Mouse (Mus musculus): Measurements from ENCODE around the gene Igfbp5.

Gene Igfbp5

DNA sequence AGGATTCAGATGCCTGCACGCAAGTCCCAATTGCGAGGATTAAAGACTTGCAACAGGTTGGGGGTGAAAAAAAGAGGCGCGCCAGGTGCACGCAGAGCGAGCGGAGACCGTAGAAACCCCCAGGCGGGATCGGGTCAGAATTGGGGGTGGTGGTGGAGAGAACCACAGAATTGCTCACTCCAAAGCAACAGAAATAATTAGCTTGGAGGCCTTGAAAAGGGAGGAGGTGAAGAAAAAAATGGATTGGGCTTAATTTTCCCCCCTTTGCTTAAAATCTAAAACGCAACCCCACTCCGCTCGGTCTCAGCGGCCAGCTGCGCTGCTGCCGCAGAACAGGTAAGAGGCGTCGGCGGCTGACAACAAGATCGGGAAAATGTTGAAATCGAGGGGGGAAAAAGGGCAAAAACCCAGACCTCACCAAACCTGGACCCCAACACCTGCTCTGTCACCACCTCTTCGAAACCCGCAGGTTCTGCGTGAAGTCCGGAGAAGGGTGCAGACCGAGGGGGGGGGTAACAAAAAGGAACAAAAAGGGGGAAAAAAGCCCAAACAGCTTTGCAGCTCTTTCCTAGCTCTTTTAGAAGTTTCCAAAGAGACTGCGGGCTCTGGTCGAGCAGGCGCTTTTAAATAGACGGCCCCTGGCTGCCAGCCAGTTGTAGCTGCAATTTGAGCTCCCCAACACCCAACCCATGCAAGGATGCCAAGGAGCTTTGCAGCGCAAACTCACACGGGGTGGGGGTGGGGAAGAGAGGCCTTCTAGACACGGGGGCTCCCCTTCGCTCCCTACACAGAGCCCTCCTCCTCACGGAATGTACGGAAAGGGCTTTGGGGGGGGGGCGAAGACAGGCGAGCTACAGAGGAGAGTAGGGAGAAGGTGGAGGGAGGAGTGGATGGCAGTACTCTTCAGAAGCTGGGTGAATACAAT lies at the start of gene Igfbp5:
Gene Igfbp5, minus strand, starts transcription at position 598 of the 925 bp plus-strand sequence.
- peak; percentile 73 for DNase-seq (ENCODE audit: inconsistent ontology term)

DNA sequence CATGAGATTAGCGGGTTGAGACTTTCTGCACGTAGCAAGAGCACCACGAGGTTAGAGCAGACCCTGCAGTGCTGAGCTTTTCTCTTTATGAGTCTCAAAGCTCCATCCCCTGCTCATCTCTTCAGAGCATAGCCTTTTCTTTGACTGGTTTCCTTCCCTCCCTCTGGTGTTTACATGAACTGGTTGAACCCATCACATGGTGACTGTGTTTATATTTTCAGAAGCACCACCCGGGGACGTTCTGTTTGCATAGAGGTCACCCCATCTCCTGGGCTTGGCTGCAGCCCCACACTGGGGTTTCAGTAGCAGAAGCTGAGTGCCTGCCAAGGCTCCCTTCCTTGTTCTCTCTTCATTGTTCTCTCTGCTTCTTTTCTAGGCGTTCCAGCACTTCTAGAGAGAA lies 40.1 kb upstream of the Igfbp5 start:
- DNase-seq (ENCODE audit: inconsistent ontology term), result no peak

DNA sequence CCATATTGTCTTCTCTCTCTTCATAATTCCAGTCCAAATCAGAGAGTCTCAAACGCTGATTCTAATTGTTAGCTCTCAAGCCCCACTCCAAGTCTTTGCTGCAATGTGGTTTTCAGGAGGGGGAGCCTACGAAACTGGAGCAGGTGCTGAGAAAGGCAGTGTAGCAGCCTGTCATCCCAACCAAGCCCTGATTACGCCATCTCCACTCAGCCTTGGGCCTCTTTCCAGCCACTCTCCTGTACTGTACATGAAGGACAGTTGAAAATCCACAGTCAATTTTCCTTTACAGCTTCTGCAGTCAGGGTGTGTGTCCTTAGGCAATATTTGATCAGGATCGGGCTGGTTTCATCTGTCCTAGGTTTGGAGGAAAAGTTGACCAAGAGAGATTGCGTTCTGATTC lies 38.4 kb upstream of the Igfbp5 start:
- no peak for DNase-seq (ENCODE audit: inconsistent ontology term)

DNA sequence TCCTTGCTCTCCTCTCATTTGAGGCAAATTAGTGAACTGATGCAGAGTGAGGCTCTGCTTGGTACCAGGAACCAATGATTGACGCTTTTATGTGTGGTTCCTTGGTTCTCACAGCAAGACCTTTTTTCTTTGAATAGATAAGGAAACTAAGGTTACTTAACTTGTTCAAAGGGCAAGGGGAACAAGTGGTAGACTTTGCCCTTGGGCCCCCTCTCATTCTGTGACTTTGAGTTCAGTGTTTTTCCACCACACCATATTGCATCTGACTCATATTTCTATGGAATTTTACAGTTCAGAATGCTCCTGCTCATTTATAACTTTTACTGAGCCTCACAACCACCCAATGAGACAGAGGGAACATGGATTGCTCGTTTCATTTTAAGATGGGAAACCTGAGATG lies 21.1 kb upstream of the Igfbp5 start:
- DNase-seq (ENCODE audit: inconsistent ontology term), result no peak

DNA sequence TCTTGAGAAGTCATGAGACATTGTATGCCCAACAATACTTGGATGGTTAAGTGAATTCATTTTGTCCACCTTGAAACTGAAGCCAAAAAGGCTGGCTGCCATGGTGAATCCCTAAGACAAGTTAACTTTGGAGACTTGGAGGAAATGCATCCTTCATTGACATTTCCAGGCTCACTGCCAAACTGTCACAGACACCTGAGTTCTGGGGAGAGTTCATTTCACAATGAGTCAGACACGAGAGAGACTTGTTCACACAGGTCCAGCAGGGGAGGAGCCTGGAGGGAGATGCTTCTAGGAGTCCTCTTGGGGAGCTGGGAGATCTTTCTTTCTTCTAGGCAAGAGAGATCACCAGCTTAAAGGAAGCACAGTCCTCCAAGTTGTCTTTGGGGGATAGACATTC lies 13.2 kb upstream of the Igfbp5 start:
- no peak for DNase-seq (ENCODE audit: inconsistent ontology term)

DNA sequence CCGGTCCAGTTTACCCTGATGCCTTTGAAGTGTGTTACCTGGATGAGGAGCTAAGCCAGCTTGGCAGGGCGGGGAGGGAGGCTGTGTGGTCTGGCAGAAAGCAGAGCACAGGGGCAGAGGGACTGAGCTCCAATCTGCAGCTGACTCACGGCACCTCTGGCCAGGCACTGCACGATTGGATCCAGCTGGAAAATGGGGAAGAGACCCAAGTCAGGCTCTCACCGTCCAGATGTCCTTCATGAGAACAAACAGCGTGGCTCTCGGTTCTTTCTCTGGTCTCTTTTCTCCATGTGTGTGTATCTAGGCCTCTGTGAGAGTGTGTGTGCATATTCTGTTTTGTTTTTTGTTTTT lies 11.1 kb upstream of the Igfbp5 start:
- no peak for DNase-seq (ENCODE audit: inconsistent ontology term)

DNA sequence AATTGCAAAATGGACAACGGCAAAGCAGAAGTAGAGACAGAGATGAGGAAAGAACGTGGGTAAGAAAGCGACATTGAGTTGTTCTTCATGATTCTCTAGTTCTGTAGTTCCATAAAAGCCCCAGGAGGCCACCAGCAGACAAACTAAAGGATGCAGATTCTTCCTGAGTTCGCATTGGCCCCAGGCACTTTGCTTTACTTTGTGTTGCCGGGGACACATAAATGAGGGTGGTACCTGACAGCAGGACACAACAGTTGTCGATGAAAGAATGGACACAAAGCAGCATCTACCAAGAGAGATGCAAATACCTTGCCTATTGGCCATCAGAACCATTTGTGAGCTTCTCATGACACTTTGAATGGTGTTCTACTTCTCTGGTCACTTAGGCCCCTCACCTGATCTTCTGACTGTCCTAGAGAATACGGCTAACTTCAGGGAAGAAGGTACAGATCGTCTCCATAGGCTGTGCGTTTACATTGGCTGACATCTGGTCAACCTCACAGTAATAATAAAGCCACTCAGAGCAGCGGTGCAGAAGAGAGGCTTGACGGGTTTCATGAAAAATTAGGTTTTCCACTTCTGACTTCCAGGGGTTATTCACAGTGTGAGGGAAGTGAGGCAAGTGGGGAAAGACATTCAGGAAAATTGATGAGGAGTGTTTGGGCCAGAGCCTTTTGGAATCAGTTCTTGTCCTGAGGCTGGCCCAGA lies 10.6 kb upstream of the Igfbp5 start:
- no peak for DNase-seq (ENCODE audit: inconsistent ontology term)

DNA sequence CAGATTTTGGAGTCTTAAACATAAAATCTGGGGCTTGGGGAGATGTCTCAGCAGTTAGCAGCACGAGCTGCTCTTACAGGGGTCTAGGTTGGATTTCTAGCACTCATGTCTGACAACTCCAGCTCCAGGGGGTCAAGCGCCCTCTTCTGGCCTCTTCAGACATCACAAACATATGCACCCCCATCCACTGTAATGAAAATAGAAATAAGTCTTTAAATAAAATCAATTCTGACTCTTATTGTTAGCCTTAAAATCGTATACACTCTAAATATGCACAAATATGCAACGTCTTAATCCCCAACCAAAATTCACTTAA lies 4.6 kb upstream of the Igfbp5 start:
- no peak for DNase-seq (ENCODE audit: inconsistent ontology term)

DNA sequence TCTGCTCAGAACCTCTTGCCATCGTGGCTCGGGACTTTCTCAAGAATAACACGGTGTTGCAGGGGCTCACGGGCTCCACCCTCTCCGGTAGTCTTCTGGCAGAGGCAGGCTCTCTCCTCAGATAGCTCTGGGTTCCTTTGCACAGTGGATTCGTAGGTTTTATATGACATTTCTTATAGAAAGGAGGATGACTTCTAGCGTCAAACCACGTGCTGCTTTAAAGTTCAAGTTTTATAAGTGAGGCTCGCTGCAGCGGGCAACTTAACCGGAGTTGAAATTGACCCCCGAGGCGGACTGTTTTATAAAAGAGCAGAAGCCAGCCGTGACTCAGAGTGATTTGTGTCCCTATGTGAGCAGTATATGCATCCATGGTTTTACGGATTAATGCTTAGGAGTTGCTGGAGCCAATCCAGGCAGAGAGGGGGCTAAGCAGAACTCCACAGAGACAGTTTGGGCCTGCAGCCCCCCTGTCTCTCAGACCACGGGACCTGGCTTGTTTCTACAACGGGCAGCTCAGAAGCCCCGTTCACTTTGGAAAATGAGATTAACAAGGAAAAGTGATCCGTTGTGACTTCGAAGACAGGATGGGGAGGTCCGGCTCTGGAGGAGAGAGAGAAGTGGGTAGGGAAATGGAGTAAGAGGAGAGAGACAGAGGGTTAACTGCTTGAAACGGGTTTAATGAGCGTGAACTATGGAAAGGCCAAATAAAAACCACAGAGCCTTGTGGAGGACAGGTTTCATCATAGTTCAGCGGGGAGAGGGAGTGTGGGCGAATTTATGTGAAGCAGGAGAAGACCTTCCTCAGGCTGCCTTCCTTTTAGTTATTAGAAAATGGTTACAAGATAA lies 4.0 kb upstream of the Igfbp5 start:
- no peak for DNase-seq (ENCODE audit: inconsistent ontology term)

DNA sequence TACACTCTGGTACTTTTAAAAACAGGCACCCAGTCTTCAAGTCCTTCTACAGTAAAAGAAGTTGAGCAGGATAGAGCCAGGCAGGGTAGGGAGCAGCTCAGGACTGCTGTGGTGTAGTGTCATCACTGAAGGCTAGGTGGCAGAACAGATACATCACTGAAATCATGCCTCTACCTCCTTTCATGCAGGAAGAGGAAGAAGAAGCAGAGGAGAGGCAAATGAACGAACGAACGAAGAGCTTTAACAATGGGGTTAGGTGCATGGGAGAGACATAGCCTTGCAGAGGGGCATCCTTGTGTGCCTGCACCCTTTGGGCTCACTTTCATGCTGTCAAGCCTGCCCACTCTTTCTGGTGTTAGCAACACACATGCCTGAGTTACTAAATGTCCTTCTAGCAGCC lies 3.2 kb upstream of the Igfbp5 start:
- DNase-seq (ENCODE audit: inconsistent ontology term), result no peak

DNA sequence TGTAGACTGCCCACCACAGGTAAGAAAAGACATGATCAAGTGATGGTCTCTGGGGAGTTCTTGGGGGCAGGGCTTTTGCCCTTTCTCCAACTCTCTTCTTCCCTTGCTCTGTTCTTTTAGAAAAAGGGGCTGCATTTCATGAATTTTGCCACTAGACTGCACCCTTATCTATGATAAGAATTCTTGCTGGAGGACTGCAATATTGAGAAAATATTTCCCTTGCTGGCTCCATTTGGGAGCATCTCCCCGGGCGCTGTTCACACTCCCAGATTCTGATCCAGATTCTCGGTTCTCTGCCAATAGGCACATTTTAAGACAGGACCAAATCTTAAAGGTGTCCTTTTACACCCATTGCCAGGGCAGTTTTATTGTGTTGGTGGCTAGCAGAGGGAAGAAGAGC lies 1.4 kb upstream of the Igfbp5 start:
- DNase-seq (ENCODE audit: inconsistent ontology term), result no peak

DNA sequence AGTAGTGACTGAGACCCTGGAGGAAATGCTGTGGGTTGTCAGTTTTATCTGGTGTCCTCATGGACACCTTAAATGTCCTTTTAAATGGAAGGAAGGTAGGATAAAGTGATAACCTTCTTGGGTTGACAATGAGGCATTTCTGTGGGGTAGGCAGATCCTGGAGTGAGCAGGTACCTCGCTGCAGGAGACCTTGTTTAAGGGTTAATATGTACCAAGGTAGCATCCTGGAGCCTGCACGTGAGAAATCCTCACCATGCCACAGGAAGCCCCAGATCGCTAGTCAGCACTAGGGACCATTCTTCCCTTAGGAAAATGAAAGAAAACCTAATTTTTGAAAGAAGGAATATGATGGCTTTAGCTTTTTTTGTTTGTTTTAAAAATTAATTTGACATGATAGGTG lies 1.0 kb upstream of the Igfbp5 start:
- DNase-seq (ENCODE audit: inconsistent ontology term), result no peak

DNA sequence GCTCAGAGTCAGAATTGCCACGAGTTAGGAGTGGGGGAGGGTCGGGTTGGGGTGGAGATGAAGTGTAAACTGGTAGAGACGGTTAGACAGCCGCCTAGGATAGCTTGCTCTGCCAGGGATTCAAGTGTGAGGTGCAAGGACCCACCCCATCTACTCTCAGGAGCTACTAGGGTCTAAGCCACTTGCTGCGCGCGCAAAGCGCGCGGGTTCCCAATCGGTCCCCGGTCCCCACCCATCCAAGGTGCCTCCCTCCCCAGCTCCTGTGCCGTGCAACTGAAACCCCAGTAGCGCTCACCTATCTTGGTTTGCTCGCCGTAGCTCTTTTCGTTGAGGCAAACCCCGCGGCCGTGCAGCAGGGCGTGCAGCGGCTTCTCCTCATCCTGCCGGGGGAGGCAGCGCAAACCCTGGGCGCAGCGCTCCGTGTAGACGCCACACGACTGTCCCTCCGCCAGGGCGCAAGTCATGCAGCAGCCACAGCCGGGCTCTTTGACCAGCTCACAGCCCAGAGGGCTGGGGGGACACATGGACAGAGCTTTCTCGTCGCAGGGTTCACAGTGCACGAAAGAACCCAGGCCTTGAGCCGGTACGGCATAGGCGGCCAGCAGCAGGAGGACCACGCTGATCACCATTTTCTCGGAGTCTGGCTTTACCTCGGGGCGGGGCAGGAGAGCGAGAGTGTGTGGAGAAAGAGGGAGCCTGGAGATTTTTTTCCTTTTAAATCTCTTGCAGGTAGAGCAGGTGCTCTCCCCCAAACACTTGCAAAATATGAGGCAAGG lies 985 bp downstream of the Igfbp5 start:
- DNase-seq (ENCODE audit: inconsistent ontology term), result no peak

DNA sequence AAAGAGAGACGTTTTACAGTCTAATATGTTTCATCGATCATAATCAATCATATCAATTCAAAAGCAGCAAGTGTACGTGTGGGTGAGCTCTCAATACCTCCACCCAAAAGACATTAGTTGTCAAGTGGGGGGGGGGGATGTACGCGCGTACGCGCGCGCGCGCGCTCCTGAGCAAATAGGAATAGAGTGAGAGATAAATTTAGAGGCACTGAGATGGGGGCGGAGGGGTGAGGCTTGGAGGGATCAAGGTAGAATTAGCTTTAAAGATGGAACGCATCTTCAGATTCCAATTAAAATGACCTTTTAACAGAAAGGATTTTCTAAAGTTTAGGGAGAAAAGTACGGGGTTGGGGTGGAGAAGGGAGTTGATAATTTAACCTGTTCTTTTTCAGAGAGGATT lies 1.6 kb downstream of the Igfbp5 start:
- DNase-seq (ENCODE audit: inconsistent ontology term), result no peak

DNA sequence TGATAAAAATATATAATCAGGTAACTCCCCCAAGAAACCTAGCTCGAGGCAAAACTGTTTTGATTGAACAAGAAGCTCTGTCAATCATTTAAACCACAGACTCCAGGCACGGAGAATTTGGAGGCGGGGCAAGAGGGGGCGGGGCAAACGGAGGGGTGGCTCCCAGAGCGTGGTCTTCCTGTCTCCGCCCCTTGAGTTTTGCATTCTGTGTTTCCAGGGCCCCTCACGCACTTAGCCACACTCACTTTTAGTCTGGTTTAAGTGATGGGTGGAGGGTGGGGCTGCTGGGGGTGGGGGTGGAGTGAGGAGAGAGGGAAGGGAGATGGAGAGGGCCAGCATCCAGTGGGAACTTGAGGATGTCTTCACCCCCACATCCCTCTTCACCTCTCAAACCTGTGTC lies 2.2 kb downstream of the Igfbp5 start:
- DNase-seq (ENCODE audit: inconsistent ontology term), result peak; percentile 93

DNA sequence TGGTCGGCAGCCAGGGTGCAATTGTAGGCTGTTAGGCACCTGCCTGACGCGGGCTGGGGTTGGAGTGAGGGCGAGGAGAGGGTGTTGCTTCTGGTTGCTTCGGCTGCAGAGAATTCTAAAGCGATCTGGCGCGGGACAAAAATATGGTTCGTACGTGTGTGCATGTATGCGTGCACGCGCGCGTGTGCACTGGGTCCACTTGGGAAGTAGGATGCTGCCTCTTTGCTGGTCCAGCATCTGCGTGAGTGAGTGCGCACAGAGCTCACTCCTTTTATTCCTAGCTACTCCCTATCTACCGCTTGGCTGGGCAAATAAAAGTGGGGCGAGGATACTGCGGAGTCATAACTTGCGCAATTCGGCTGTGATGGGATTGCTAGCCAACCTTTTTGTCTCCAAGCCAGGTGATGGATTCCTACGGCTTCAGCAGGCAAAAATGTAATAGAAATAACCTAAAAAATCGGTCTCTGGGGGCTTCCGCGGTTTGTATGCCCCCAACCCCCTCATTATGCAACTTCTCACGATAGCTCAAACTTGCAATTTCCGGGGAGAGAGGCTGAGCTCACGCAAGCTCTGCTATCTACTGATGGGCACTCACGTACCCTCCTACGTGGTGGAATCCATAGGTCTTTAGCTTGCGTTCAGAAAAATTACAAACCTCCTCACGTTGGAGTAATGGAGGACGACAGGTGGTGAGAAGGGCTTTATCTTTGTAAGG lies 2.8 kb downstream of the Igfbp5 start:
- DNase-seq (ENCODE audit: inconsistent ontology term), result peak; percentile 68

DNA sequence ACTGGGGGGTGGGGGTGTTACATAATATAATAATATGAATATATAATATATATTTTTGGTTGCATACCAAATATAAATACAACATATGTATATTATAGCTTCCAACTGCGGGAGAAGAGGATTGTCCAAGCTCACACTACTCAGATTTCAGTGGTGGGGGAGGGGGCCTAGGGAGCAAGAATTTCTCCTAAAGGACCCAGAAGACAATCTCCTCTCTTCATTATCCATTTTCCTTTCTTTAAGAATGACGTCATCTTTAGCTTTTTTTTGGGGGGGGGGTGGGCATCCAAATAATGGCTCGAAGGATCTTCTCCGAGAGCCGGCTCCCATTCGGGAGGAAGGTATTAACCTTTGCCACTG lies 3.4 kb downstream of the Igfbp5 start:
- DNase-seq (ENCODE audit: inconsistent ontology term), result no peak

DNA sequence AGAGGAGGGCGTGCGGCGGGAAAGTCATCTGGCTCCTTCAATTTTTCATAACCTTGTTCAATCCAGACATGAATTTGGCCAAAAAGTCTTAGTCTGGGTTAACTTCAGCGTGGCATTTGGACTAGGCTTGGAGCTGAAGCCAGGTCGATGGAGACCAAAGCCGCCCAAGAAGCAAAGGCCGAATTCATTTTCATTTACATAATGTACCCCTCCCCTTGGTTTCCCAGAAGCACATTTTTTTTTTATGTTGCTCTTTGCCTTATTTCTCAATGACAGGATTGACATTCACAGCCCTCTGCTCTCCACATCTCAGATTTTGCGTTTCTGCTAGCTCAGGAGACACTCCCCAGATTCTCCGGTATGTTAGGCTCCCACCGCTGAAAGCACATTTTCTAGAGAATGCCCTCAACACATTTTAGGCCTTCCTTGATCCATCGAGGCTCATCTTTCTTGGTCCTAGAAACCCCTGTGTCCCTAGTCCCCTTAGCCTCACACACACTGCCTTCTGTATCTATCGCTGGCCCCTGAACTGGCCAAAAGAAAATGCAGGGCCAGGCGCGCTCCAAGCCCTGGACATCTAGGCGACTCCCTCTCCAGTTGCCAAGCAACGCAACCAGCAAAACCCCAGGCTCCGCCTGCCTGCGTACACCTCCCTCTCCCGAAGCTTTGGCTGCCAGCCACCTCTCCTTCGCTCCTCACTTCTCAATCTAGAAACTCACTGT lies 3.9 kb downstream of the Igfbp5 start:
- peak; percentile 84 for DNase-seq (ENCODE audit: inconsistent ontology term)

DNA sequence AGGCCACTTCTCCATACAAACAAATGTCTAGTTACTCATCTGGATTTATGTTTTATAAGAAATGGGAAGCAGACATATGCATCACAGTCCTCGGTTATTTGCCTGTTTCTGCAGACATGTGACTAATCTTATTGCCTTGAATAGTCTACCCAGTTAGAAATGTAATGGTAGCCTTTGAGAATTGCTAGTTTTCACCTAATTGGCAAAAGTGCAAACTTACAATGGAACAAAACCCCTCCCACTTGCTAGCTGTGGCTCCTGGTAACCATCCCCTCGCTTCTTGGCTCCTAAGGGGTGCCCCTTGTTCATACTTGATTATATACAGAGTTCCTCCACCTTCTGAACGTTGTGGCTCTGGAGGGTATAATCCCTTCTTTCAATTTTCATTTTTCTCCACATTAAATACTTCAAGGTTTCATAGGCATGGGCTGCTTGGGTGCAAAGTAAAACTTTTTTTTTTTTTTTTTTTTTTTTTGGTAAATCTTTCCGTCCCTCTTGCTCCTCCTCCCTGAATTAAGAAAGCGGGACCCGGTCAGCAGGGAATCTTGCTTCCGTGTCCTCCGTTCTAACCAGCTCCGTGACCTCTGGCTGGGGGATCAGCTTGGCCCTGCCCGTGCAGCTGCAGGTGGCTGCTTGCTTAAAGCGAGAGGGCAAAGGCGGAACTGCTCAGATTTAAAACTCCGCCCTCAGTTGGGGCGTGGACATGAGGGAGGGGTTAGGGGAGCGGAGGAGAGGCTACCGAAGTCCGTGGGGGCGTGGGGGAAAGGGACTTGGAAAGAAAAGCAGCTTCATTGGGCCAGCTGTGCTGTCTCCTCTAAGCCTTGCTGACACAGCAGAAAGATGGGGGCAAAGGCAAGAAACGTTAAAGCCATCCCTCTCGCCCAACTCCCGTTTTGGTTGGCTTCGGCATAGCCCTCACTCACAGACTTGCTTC lies 4.7 kb downstream of the Igfbp5 start:
- DNase-seq (ENCODE audit: inconsistent ontology term), result peak; percentile 84

All from Muller cell, postnatal 12 days (primary cell).